Mouse (Mus musculus): Measurements from ENCODE around the gene Ltbp4.

Ltbp4 gene

GRCm38 (mm10) chr7:27337175-27337853 is at the start of gene Ltbp4:
Gene Ltbp4, minus strand, starts transcription at chr7:27337692.
- DNase-seq: peak; percentile 83 to 96

GRCm38 (mm10) chr7:27384731-27385130 is 47.2 kb upstream of the Ltbp4 start:
- peak; percentile 71 to 80 for DNase-seq

GRCm38 (mm10) chr7:27384134-27384533 is 46.6 kb upstream of the Ltbp4 start:
- no peak for DNase-seq

- no peak for DNase-seq
Observed at GRCm38 (mm10) chr7:27383233-27383632, 45.7 kb upstream of the Ltbp4 start.

GRCm38 (mm10) chr7:27381560-27381959 is 44.1 kb upstream of the Ltbp4 start:
- no peak for DNase-seq

GRCm38 (mm10) chr7:27381009-27381408 is 43.5 kb upstream of the Ltbp4 start:
- no peak for DNase-seq

DNA sequence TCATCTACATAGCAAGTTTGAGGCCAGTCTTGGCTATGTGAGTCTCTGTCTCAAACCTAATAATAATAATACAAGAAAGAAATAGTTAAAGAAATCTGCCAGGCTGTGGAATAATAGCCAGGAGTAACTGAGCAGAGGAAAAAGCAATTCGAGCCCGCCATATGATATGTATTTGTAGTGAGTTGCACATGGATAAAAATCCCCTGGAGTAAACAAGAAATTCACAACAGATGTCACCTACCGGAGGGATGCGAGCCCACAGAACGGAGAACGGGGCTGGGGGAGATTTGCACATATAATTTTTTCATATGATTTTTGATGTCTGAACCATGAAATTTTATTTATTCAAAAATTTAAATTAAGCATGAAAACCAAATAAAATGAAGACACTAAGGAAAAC is 42.3 kb upstream of the Ltbp4 start:
- DNase-seq: no peak

DNA sequence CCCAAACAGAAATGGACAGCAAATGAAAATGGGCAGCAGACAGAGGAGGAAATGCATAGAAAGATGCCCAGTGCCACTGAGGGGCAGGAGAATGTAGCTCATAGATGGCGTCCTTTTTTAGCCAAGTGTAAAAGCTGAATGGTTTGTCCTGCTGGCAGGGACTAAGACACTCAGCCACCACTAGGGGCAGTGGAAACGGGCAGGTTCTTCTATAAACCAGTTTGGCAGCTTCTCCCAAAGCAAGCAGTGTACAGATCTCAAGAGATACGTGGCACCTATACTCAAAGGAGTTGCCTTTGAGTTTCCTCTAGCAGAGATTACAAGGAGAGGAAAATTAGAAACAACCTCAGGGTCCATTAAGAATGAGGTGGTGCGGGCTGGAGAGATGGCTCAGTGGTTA is 40.9 kb upstream of the Ltbp4 start:
- DNase-seq: peak; percentile 37 to 44

- DNase-seq: no peak
Observed at GRCm38 (mm10) chr7:27375274-27375673, 37.8 kb upstream of the Ltbp4 start.

- no peak for DNase-seq
Observed at GRCm38 (mm10) chr7:27371715-27372462, 34.4 kb upstream of the Ltbp4 start.

DNA sequence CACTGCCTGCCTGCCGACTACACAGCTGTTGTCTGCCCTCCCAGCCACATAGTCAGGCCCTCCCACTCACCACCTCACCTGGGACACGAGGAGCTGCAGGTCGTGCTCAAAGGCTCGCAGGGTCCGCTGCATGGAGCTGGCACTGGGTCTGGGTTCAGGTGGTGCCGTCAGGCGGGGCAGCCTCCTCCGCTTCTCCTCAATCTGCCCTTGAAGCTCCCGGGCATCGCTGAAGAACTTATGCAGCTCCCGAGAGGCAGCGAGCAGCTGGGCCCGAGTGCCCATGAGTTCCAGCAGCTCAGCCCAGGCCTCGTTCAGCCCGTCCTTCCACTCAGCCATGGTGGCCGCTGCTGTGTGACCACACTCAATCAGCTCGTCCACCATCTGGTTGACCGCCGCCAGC is 31.6 kb upstream of the Ltbp4 start:
- no peak for DNase-seq

- DNase-seq: no peak
Observed at GRCm38 (mm10) chr7:27367976-27368375, 30.5 kb upstream of the Ltbp4 start.

DNA sequence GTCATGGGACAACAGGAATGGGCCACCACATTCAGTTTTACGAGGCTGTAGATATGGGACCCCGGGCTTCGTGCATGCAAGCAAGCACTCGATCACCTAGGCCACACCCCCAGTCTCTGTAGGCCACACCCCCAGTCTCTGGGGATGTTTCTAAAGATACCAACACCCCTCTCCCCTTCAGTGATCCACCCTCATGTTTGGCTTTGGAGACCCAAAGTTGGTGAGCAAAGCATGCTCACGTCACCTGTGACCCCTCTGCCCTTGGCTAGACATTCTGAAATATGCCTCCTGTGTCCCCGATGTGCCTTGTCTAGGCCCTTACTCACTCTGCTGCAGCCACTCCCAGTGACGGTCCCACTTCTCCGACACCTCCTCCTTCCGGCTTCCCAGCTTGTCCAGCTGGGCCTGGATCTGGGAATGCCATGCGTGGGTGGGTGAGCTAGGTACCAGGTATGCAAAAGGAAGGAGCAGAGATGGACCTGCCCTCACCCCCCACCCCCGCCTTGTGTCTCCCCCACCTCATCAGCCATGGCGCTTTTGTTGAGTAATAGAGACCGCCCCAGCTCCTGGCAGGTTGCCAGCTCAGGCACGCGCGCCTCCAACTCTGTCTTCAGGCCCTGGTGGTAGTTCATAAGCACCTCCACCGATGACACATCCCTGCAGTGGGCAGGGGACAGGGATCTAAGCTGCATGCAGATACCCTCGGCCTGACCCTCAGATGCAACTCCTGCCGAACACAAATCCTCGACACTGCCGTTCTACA is 28.8 kb upstream of the Ltbp4 start:
- DNase-seq: no peak

DNA sequence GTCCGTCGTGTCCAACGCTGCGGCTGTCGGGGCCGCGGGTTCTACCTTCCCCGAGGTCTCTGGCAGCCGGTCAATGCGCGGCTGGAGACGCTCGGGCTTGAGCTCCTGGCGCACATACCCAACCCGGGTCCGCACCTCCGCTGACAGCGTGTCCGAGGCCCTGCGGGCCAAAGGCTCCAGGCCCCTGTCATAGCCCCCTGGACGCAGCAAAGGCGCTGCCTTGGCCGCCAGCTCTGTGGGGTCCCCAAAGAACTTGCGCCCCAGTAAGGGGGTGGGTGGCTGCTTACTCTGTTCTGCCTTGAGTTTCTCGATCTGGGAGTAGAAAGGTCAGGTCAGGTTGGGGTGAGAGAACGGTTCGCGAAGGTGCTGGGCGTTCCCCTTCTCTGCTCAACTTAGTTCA is 26.9 kb upstream of the Ltbp4 start:
- DNase-seq: no peak

DNA sequence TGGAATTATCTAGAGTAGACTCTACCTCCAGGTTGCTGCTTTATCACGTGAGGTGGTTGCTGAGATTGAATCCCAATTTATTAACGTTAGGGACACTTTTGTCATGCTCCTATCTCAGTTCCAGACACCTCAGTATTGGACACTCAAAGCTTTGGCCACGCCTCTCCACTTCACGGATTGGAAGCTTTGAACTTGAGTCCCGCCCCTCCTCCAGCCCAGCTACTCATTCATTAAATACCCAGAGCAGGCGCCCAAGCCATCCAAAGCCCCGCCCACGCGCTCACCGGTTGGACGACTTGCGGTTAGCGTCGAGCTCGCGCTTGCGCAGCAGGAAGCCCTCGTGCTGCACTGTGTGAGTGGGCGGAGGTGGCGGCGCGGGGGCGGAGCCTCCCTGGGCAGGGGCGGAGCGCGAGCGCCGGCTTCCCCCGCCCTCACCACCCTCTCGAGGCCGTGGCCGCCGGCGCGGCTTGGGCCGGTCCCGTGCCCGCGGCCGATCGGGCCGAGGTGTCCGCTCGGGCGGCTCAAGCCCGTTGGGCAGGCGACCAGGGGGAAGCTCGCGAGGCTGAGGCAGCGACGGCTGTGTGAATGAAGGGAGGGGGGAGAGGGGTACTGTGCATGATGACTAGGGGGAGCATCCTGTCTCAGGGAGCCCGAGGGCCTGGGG is 23.9 kb upstream of the Ltbp4 start:
- DNase-seq: peak; percentile 100

- no peak for DNase-seq
Observed at GRCm38 (mm10) chr7:27360749-27361148, 23.3 kb upstream of the Ltbp4 start.

DNA sequence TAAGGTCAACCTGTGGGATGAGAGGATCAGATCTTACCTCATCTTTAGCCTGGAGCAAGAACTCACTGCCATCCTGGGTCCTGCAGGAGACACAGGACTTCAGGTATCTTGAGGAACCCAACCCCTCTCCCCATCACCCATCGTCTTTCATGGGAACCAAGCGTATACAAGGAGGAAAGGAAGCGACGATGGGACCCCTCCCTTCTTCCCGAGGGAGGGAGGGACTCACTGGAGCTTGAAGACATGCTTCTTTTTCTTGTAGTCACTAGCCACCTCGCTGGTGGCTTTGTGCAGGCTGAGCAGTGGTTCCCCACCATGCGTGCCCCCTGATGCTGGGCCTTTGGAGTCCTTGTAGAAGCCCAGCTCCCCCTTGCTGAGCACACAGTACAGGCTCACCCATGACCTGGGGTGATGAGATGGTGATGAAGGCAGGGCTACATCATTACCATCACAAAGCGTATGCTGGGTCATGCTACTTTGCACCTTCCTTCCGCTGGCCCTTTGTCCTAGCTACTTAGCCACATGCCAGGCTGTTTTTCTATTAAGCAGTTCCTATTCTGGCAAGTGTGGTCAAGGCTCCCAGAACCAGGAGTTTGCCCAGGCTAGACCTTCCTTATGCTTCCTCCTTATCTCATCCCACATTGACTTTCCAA is 22.3 kb upstream of the Ltbp4 start:
- DNase-seq: no peak

- DNase-seq: no peak
Observed at GRCm38 (mm10) chr7:27359162-27359561, 21.7 kb upstream of the Ltbp4 start.

DNA sequence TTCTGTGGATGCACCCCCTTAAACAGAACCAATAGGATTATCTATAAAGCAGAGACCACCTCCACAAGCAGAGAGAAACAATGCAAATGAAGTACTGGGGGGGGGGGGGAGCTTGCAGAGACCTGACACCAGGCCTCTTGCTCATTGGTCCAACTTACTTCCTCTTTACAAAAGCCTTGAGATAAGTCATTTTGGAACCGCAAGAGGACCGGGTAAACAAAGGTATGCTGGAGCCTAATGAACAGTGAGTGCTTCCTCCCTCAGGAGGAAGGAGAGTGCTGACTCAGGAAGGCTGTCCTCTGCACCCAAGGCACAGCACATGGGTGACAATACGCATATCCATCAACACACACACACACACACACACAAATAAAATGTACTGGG is 20.1 kb upstream of the Ltbp4 start:
- DNase-seq: no peak

DNA sequence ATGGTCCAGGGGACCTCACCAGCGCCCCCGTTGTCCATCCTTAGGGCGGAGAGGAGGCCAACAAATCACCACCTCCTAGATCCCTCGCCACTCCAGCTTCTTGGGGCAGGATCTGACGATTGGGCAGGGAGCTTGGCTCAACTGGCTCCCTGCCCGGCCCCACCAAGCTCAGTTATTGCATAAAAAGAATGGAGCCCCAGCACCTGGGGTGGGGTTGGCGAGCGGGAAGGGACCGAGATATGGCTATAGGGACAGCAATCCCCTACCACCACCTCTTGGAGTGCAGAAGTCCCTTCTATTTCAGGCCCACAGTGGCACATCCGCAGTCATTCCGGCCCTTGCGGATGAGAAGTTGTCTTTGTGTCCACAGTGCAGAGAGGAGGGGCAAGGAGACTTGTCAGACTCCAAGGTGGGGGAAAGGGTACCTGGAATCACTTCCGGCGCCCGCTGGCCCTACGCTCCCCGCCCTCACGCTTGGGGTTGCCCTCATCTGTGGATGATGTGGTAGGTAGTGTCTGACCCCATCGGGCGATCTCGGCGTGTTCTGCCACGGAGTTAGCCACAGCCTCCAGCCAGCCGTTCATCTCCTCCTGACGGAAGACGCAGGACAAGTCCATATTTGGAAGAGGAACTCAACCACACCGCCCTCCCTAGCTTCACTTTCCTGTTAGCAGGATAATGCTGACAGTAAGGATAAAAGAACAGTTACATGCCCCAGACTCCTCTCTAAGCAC is 19.5 kb upstream of the Ltbp4 start, which contains the start of gene Gm20479:
Gm20479 (minus strand) TSS at position 559 of the 734 bp plus-strand sequence.
- peak; percentile 36 to 66 for DNase-seq

GRCm38 (mm10) chr7:27356248-27356647 is 18.8 kb upstream of the Ltbp4 start:
- DNase-seq: peak; percentile 39 to 78

DNA sequence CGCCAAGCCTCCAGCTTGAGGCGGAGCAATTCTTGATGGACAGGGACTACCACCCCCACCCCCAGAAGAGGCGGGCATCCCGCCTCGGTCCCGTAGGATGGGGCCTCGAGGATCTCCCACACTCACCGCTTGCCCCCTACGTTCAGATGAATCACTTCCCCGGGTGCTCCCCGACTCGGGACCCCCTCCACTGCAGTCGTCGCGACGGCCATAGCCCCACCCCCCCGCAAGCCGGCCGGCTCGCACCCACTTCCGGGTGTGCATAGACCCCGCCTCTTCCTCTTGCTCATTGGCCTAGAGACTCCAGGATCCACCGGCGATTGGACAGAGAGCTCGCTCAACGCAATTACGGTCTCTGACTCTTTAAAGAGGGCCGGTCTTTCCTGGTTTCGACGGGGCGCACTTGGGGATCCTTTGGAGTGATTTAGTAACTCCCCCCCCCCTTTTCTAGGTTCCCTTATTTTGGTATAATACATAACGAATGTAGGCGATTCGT is 18.3 kb upstream of the Ltbp4 start, which contains the start of gene Shkbp1:
Shkbp1 (minus strand) TSS at position 275 of the 496 bp plus-strand sequence.
- DNase-seq: peak; percentile 92 to 96

Measured in kidney, postnatal 25 days (tissue).